Mouse (Mus musculus) stomach, postnatal 0 days (tissue): Measurements from ENCODE around the gene Ppp5c.

Experiments used
- CTCF ChIP-seq: IDR thresholded peaks from 2 replicates; pipeline ENCODE4 v1.5.1; 2016; ENCODE audit warnings: antibody characterized with exemption, low read depth, mild to moderate bottlenecking, moderate library complexity
- EP300 ChIP-seq: optimal IDR thresholded peaks from 2 replicates; pipeline ENCODE3; 2016; ENCODE audit warnings: antibody characterized with exemption

- TF ChIP-seq CTCF (no peak), EP300 (no peak)
Measured at GRCm38 (mm10) chr7:16974018-16974417, 53.7 kb downstream of the Ppp5c start.
